Mouse (Mus musculus) limb, embryonic 14.5 days (tissue): ENCODE data around the gene Atf2. TPM values are rescaled to one million over a fixed set of nuclear protein-coding genes. Genes with fewer than 3 reads are reported as not detected.
A peak's percentile ranks its signal among the peaks of the same experiment; 100 is the strongest.

Experiments
- ATAC-seq: fragments of 200-750 bp; cut with Nextera tagmentation; 2 replicates; pipeline ENCODE4 v1.8.0; 2017; ENCODE audit warnings: low read depth, moderate number of reproducible peaks, moderate TSS enrichment; ENCODE audit not compliant: low FRiP score
- DNase-seq: peaks from one replicate; pipeline ENCODE4 v3.0.0-alpha.2; 2015; ENCODE audit warnings: low spot score
- H3K27ac ChIP-seq: fragments of 300-500 bp; sonication (generic); replicated peaks from 2 replicates; pipeline ENCODE4 v1.5.1; 2014; ENCODE audit warnings: low read depth, mild to moderate bottlenecking, low read length, moderate library complexity, mixed read lengths
- H3K27me3 ChIP-seq: fragments of 300-500 bp; sonication (generic); 2 replicates; pipeline ENCODE4 v1.6.1; 2014; ENCODE audit warnings: low read length, mixed read lengths; ENCODE audit not compliant: control insufficient read depth, insufficient read depth
- H3K36me3 ChIP-seq: fragments of 300-500 bp; sonication (generic); 2 replicates; pipeline ENCODE4 v1.6.1; 2014; ENCODE audit warnings: mild to moderate bottlenecking, low read length, moderate library complexity, mixed read lengths; ENCODE audit not compliant: control insufficient read depth, insufficient read depth
- H3K4me1 ChIP-seq: fragments of 300-500 bp; sonication (generic); 2 replicates; pipeline ENCODE4 v1.6.1; 2014; ENCODE audit warnings: antibody characterized with exemption, low read length, mixed read lengths; ENCODE audit not compliant: control insufficient read depth, insufficient read depth
- H3K4me2 ChIP-seq: fragments of 300-500 bp; sonication (generic); replicated peaks from 2 replicates; pipeline ENCODE4 v1.6.1; 2014; ENCODE audit warnings: low read depth, mild to moderate bottlenecking, low read length, moderate library complexity; ENCODE audit not compliant: severe bottlenecking
- H3K4me3 ChIP-seq: fragments of 300-500 bp; sonication (generic); replicated peaks from 2 replicates; pipeline ENCODE4 v1.5.1; 2014; ENCODE audit warnings: low read length
- H3K9ac ChIP-seq: fragments of 300-500 bp; sonication (generic); 2 replicates; pipeline ENCODE4 v1.6.1; 2014; ENCODE audit warnings: mild to moderate bottlenecking, low read depth, low read length, moderate library complexity; ENCODE audit not compliant: severe bottlenecking
- H3K9me3 ChIP-seq: fragments of 300-500 bp; sonication (generic); 2 replicates; pipeline ENCODE4 v1.6.1; 2016; ENCODE audit warnings: low read length; ENCODE audit not compliant: control insufficient read depth
- POLR2A ChIP-seq: fragments of 200-500 bp; IDR thresholded peaks from 2 replicates; pipeline ENCODE4 v1.8.0; 2012; ENCODE audit warnings: inconsistent platforms, mild to moderate bottlenecking, moderate library complexity, borderline replicate concordance; ENCODE audit not compliant: insufficient read depth, insufficient read length; ENCODE audit errors: extremely low read depth
- WGBS: fragments of 180-500 bp; shearing (Covaris S2); extraction: QIAGEN DNeasy Blood & Tissue Kit; methylation state at CpG from one replicate; pipeline ENCODE4 v1.1.7; 2014; 5-methylcytosine and 5-hydroxymethylcytosine counted together
- polyA plus RNA-seq, 2 experiments: library from polyadenylated mRNA; depleted of rRNA in 1 of 2; stranded (reverse) in 1 of 2; unstranded in 1 of 2; fragments of >200 nt; fragmentation: Nextera tagmentation in 1 of 2; extraction: Ambion mirVana in 1 of 2; gene quantifications; 2 replicates each; pipeline versions ENCODE4 v1.2.1 to v1.2.3; 2012 to 2014

The Atf2 gene
- polyA plus RNA-seq (2012; rRNA removed): 30.2 and 31.3 TPM in 2 replicates
- polyA plus RNA-seq (2014; fragmentation: Nextera tagmentation; extraction: Ambion mirVana): 55.3 and 55.6 TPM in 2 replicates

GRCm38 (mm10) chr2:73892464-73893296, at the start of gene Atf2:
Gene Atf2, minus strand, starts transcription at chr2:73892639.
- H3K4me1 ChIP-seq: no peaks in the 10 kb centered on the region; the same call in 1 of the 2 replicates
- H3K27ac ChIP-seq: peak within 1 kb of the TSS; percentile 72
- ATAC-seq (peak; percentile 95), DNase-seq (peak; percentile 100)
- 1% methylated on average over 57 of the region's 63 CpGs for WGBS
- peak; percentile 85; the same call in 1 of the 2 replicates for TF ChIP-seq POLR2A
- no peaks in the 10 kb centered on the region for H3K9me3 ChIP-seq
- peak within 1 kb of the TSS; percentile 76 for H3K4me2 ChIP-seq
- peak within 1 kb of the TSS; percentile 83 for H3K4me3 ChIP-seq
- peak within 1 kb of the TSS; percentile 91 for H3K9ac ChIP-seq
- H3K27me3 ChIP-seq: no peaks in the 10 kb centered on the region
- no peaks in the 10 kb centered on the region for H3K36me3 ChIP-seq

DNA sequence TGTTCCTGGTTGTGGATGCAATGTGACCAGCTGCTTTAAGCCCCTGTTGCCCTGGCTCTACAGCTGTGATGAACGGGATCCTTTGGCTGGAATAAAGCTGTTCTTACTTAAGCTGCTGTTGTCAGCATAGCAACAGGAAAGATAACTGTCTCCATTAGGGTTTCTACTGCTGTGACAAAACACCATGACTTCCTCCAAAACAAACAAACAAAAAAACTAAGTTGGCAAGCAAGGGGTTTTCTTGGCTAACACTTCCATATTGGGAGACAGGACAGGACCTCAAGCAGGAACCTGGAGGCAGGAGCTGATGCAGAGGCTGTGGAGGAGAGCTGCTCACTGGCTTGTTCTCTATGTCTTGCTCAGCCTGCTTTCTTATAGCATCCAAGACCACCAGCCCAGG, 48.8 kb upstream of the Atf2 start:
- Histone ChIP-seq H3K4me1 (no peaks in the 10 kb centered on the region; the same call in 1 of the 2 replicates), H3K27ac (no peak overlapping the region)

GRCm38 (mm10) chr2:73940471-73940870, 48.0 kb upstream of the Atf2 start:
- ATAC-seq: no peak
- Histone ChIP-seq H3K36me3 (no peaks in the 10 kb centered on the region), H3K9me3 (no peaks in the 10 kb centered on the region), H3K27ac (no peak overlapping the region), H3K4me3 (no peak overlapping the region), H3K27me3 (no peaks in the 10 kb centered on the region), H3K4me1 (no peaks in the 10 kb centered on the region; the same call in 1 of the 2 replicates), H3K4me2 (no peak overlapping the region), H3K9ac (no peak overlapping the region)
- WGBS: 87% methylated on average over 7 of the region's 7 CpGs
- TF ChIP-seq POLR2A: no peak
- no peak for DNase-seq

More for the DNA sequence above, 48.8 kb upstream of the Atf2 start:
- Histone ChIP-seq H3K9ac (no peak overlapping the region), H3K27me3 (no peaks in the 10 kb centered on the region), H3K9me3 (no peaks in the 10 kb centered on the region), H3K4me3 (no peak overlapping the region), H3K4me2 (no peak overlapping the region), H3K36me3 (no peaks in the 10 kb centered on the region)
- DNase-seq: no peak
- 37% methylated on average over 1 of the region's 1 CpGs for WGBS
- no peak for ATAC-seq
- no peak for TF ChIP-seq POLR2A

- no peak overlapping the region for H3K9ac ChIP-seq
- 71% methylated on average over 2 of the region's 2 CpGs for WGBS
- no peak overlapping the region for H3K27ac ChIP-seq
- no peak overlapping the region for H3K4me3 ChIP-seq
- no peaks in the 10 kb centered on the region; the same call in 1 of the 2 replicates for H3K4me1 ChIP-seq
- DNase-seq (no peak), ATAC-seq (no peak)
- H3K27me3 ChIP-seq: no peaks in the 10 kb centered on the region
- TF ChIP-seq POLR2A: no peak
- no peaks in the 10 kb centered on the region for H3K36me3 ChIP-seq
- H3K9me3 ChIP-seq: no peaks in the 10 kb centered on the region
- H3K4me2 ChIP-seq: no peak overlapping the region
These were observed 46.5 kb upstream of the Atf2 start for GRCm38 (mm10) chr2:73938896-73939295.

DNA sequence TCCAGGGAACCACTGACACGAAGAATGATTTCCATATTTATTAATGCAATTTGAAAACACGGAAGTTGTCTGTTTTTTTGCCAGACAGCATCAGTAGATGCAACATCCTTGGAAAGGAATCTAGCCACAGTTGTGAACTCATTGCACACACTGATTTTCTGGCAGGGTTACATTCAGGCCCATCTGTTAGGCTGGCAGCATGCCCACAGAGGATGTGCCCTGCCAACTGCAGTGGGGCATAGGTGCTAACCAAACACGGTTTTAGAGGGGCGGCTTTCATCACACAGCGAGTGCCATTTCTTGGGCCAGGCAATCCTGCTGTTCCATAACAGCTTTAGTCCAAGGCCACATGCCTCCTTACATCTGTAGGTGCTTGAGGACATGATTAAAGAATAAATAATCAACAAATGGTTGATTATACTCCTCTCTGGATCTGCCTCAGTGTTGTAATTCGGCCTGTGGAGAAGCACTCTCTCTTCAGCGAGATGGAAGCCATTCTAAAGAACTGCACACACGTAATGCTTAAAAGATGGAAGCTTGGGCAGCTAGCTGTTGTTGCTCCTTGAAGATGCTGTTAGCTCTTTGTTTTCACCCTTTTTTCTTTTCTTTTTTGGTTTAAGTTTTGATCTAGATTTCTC, 40.4 kb upstream of the Atf2 start:
- Histone ChIP-seq H3K27me3 (no peaks in the 10 kb centered on the region), H3K4me3 (no peak overlapping the region), H3K9me3 (no peaks in the 10 kb centered on the region), H3K36me3 (no peaks in the 10 kb centered on the region), H3K27ac (no peak overlapping the region), H3K4me1 (no peaks in the 10 kb centered on the region; the same call in none of the 2 replicates), H3K9ac (no peak overlapping the region), H3K4me2 (no peak overlapping the region)
- no peak for ATAC-seq
- 72% methylated on average over 8 of the region's 8 CpGs for WGBS
- no peak for DNase-seq
- no peak for TF ChIP-seq POLR2A
